Mouse (Mus musculus) gastrocnemius, postnatal 4 days (tissue): ENCODE measurements around the gene Olfr1094. TPM values are rescaled to one million over a fixed set of nuclear protein-coding genes. Genes with fewer than 3 reads are reported as not detected.

Experiments used
- DNase-seq, 2 experiments: peaks; one replicate each; pipeline ENCODE4 v3.0.0; 2021 to 2022; ENCODE audit warnings: low spot score in 2 of 2, mixed read lengths in 2 of 2
- long read RNA-seq, 2 experiments: library from polyadenylated mRNA; stranded (forward); transcript quantifications; one replicate each; pipeline ENCODE4 v2.0.0; 2021
- total RNA-seq, 2 experiments: library from RNA; stranded (reverse); gene quantifications; 2 replicates each; pipeline ENCODE4 v1.2.3; 2021

Gene Olfr1094
- not detected for total RNA-seq
- long read RNA-seq, experiment 1: 0 reads
- long read RNA-seq, experiment 2: 0 reads

DNA sequence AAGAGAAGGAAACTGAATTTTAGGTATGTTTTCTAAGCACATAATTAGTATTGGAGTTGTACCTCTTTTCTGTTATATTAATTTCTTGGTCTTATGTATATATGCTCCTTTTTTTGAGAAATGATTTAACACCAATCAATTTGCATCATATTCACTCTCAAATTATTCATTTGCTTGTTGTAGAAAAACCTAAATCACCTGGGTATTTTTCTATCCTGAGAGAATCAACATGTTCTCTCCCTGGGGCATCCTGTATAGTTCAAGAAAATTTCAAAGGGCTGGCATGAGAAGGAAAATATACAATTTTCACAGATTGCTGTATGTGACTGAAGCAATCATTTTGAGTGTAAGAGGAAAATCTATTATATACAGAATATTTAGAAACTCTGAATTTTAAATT is at the start of gene Olfr1094:
Gene Olfr1094 (plus strand): TSS at position 301 of the 400 bp plus-strand sequence.
- no peak for DNase-seq

DNA sequence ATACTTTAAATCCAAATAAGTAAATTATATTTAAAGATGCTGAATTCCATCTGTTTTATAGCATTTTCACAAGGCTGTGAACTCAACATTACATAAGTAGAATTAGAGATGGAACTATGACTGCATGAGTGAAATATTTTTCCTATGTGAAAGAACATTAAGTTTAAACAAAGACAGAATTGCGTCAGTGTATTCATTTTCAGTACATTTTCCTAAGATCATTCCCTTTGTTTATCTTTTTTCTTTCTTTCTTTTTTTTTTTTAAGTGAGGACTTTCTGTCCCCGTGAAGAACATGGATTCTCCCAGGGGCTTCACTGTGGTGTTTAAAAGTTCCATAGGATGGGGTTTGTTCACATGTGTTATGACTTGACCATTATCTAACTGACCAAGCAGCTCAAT is 42.3 kb upstream of the Olfr1094 start, which contains the start of gene Olfr1093:
Gene Olfr1093 (plus strand): TSS at position 301 of the 400 bp plus-strand sequence.
- no peak for DNase-seq

DNA sequence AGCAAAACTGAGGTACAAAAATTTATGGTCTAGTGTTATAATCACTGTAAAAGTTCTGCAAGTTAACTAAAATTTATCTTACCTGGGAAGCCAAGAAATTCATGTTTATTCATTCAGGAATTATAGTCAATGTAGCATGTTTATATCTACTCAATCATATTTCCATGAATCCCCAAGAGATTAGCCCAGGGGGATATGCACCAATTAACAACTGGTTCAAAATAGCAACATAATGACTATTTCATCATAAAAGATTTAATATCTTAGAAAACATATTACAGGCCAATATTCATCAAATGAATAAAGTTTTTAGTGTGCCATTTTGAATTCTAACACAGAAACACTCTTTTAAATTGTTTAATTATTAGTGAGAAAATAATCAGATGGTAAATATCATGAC is 14.5 kb upstream of the Olfr1094 start, which contains the start of gene Olfr141:
Gene Olfr141 (minus strand): TSS at position 101 of the 400 bp plus-strand sequence.
- no peak for DNase-seq

DNA sequence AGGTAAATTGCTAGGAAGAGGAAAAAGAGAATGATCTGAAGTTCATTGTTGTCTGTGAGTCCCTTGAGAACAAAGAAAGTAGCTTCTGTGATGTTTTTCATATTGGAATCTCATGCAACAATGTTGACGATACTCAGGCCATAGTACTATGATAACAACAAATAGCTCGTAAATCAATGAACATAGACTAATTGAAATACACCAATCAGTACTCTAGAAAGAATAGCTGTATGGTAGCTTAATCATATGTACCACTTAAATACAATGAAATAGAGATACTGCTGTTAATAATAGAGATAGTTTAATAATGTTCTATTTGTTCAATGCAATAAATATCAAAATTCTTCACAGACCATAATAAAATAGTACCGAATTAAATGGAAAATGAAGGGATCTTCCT is 27.1 kb downstream of the Olfr1094 start, which contains the start of gene Olfr1095:
Gene Olfr1095 (minus strand): TSS at position 101 of the 400 bp plus-strand sequence.
- no peak for DNase-seq

DNA sequence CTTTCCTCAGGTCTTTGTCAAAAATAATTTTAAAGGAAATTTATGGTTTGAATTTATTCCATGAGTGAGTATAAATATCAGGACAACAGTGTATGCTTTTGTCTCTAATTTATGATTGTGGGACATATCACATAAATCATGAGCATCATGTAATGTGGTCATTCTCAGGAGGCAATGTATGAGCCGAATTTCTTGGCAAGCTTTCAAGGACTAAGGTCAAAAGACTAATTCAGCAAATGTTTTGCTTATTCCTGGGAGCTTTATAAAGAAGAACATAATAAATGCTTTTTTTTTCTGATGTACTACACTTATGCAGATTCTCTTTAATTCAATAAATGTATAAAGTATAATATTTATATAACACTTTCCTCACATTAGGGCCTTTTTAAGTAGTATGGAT is 50.2 kb downstream of the Olfr1094 start, which contains the start of gene Gm13723:
Gene Gm13723 (minus strand): TSS at position 101 of the 400 bp plus-strand sequence.
- DNase-seq: no peak

Other genes with a start within 250 kb of the Olfr1094 start
- gene Olfr1082, start 225.7 kb upstream of the Olfr1094 start, total RNA-seq: not detected
- not detected for gene Olfr1084, start 184.9 kb upstream of the Olfr1094 start, total RNA-seq
- not detected for gene Olfr1085, start 162.6 kb upstream of the Olfr1094 start, total RNA-seq
- not detected for gene Olfr1086, start 144.6 kb upstream of the Olfr1094 start, total RNA-seq
- gene Olfr1087, start 126.3 kb upstream of the Olfr1094 start, total RNA-seq: not detected
- gene Olfr1089, start 91.0 kb upstream of the Olfr1094 start, total RNA-seq: not detected
- not detected for gene Olfr1090, start 65.7 kb upstream of the Olfr1094 start, total RNA-seq
- not detected for gene Olfr1093, start 42.2 kb upstream of the Olfr1094 start, total RNA-seq
- gene Olfr141, start 14.6 kb upstream of the Olfr1094 start, total RNA-seq: not detected
- not detected for gene Olfr1095, start 27.0 kb downstream of the Olfr1094 start, total RNA-seq
- not detected for gene Gm13723, start 50.1 kb downstream of the Olfr1094 start, total RNA-seq
- not detected for gene Olfr1097, start 67.6 kb downstream of the Olfr1094 start, total RNA-seq
- not detected for gene Olfr1098, start 99.9 kb downstream of the Olfr1094 start, total RNA-seq
- not detected for gene Olfr1099, start 136.0 kb downstream of the Olfr1094 start, total RNA-seq
- gene Olfr1100, start 155.3 kb downstream of the Olfr1094 start, total RNA-seq: not detected
- gene Olfr1101, start 166.6 kb downstream of the Olfr1094 start, total RNA-seq: not detected
- gene Olfr1102, start 173.7 kb downstream of the Olfr1094 start, total RNA-seq: not detected
- gene Olfr1104, start 202.4 kb downstream of the Olfr1094 start, total RNA-seq: not detected
- gene Olfr1105, start 211.9 kb downstream of the Olfr1094 start, total RNA-seq: not detected
- not detected for gene Olfr1106, start 227.6 kb downstream of the Olfr1094 start, total RNA-seq